ENCODE assay signal across 8 mouse cellular contexts in the genomic region with DNA sequence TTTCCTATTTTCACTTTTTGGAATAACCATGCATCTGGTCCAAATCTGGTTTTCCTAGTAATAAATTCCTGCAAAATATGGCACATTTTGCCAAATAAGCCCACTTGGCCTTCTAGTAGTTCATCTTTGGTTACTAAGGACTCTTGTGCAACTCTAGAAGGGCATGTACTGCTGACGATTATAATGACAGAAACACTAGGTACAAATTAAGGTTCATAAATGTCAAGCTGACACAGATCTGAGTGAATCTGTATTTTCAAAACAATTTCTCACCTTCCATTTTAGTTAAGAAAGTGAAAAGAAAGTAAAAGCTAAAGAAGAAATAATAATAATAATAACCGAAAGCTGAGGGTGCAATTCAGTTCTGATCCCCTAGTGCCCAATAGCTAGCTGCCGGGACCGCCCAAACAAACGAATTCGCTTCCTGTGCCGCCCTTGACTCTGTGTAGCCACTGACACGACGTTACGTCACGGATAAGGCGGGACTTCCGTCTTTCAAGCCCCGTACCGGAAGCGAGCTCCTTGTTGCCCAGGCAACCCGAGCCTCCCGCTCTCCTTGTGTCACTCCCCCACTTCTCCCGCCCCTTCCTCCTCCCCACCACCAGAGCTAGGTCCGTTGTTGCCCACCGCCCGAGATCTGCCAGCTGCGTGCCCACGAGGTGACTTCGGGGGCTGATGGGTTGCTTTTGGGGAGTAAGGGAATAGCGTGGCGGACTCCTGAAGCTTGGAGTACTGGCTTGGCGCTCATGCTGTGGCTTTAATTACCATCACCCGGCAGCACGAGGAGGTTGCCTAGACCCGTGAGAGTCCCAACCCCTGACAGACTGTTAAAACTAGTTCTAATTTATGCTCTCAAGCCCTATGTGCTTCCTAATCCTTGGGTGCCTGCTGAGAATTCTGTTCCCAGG. TPM values are rescaled to one million over a fixed set of nuclear protein-coding genes. Genes with fewer than 3 reads are reported as not detected.
DNase-seq lines count a peak whose midpoint lies in the region; ATAC-seq and TF ChIP-seq lines count a peak whose summit lies in the region.

A gene (plus strand): TSS at position 563 of the 908 bp plus-strand sequence.

- peak; percentile 93 for DNase-seq in MN1 (ENCODE audit: low spot score)
- DNase-seq in cerebellum, adult 9-10 months: peak; percentile 94
- peak; percentile 94 for DNase-seq in hindbrain, embryonic 10.5 days (ENCODE audit: low spot score)
- DNase-seq in layer of hippocampus, adult 9-11 months: peak; percentile 96
- peak; percentile 95 for DNase-seq in lung, postnatal 0 days (ENCODE audit: low spot score)
- DNase-seq in ovary, postnatal 14 days (ENCODE audit: low spot score): peak; percentile 82
- DNase-seq in thymus, postnatal 14 days: peak; percentile 94

- H3K4me3 ChIP-seq in hindbrain, embryonic 10.5 days: peak within 1 kb of the TSS; percentile 58
- peak within 1 kb of the TSS; percentile 50 for H3K4me3 ChIP-seq in lung, postnatal 0 days (ENCODE audit: low read depth, low read length)

- no peaks in the 10 kb centered on the region for H3K9me3 ChIP-seq in hindbrain, embryonic 10.5 days
- H3K9me3 ChIP-seq in lung, postnatal 0 days (ENCODE audit: low read length): no peaks in the 10 kb centered on the region

- peak; percentile 49 for TF ChIP-seq CTCF in lung, postnatal 0 days (IDR thresholded peaks at IDR 0.05)

- ATAC-seq in frontal cortex, adult (ENCODE audit: low TSS enrichment): peak; percentile 98
- ATAC-seq in lung, postnatal 0 days: peak; percentile 98

- H3K4me2 ChIP-seq in lung, postnatal 0 days (replicated peaks; ENCODE audit: low read depth, low read length): peak within 1 kb of the TSS; percentile 57

- H3K4me1 ChIP-seq in hindbrain, embryonic 10.5 days (replicated peaks): peaks cover 13% of the 10 kb centered on the region; the same call in 1 of the 2 replicates
- no peaks in the 10 kb centered on the region for H3K4me1 ChIP-seq in lung, postnatal 0 days (ENCODE audit: insufficient read depth, low read depth, low read length)

- no peak for TF ChIP-seq EP300 in lung, postnatal 0 days (IDR thresholded peaks at IDR 0.05)

- H3K27me3 ChIP-seq in hindbrain, embryonic 10.5 days (ENCODE audit: insufficient read depth, poor library complexity, severe bottlenecking): peaks cover 16% of the 10 kb centered on the region; the same call in 1 of the 2 replicates
- no peaks in the 10 kb centered on the region for H3K27me3 ChIP-seq in lung, postnatal 0 days (replicated peaks; ENCODE audit: insufficient read depth, low read length)

- H3K27ac ChIP-seq in hindbrain, embryonic 10.5 days: peak within 1 kb of the TSS; percentile 88
- peak within 1 kb of the TSS; percentile 32; the same call in 1 of the 2 replicates for H3K27ac ChIP-seq in lung, postnatal 0 days (ENCODE audit: low read length)

- 17% methylated on average over 31 of the region's 31 CpGs for WGBS in hindbrain, embryonic 10.5 days
- WGBS in lung, postnatal 0 days: 14% methylated on average over 31 of the region's 31 CpGs

- H3K36me3 ChIP-seq in hindbrain, embryonic 10.5 days: no peaks in the 10 kb centered on the region
- H3K36me3 ChIP-seq in lung, postnatal 0 days (ENCODE audit: insufficient read depth, low read length): no peaks in the 10 kb centered on the region

- H3K9ac ChIP-seq in lung, postnatal 0 days (replicated peaks; ENCODE audit: low read depth): 0 out of 2 replicates have a peak within 1 kb of the TSS, but pooled peaks have one; percentile 8

RNA-seq across cellular contexts. Expression of the gene that starts here (rescaled TPM):
- polyA plus RNA-seq in hindbrain, embryonic 10.5 days (2016; fragmentation: Nextera tagmentation; extraction: Ambion mirVana): 20.2 and 20.6 TPM in 2 replicates
- 7.9 and 9.5 TPM in 2 replicates for polyA plus RNA-seq in lung, postnatal 0 days (2015; fragmentation: Nextera tagmentation; extraction: Ambion mirVana)

Comparison
In these comparisons a context has a peak if more than half of its experiments do, and no peak if none do; other contexts are left out.
1. Peak in every context shown above with its lines: DNase-seq, ATAC-seq, H3K4me3 ChIP-seq and H3K27ac ChIP-seq.